Mouse (Mus musculus): ENCODE data around the gene Gsta1. TPM values are rescaled to one million over a fixed set of nuclear protein-coding genes. Genes with fewer than 3 reads are reported as not detected.

Gene Gsta1
- 149 and 298 TPM in 2 replicates for polyA plus RNA-seq (2012; rRNA removed)

DNA sequence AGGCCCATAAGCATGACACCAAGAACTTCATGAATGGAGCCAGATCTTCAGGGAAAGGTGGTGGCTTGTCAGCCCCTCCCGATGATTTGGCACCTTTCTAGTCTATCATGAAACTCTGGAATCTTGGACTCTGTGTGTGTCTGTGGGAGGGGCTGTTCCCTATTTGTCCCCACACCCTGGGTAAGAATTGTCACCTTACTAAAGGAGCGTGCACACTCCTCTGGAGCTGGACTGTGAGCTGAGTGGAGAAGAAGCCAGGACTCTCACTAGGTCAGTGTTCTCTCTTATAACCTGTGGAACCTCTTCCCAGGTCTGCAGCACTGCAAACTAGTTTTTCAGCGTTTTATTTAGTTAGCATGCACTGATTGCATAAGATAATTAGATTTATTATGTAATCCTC, at the start of gene Gsta1:
Gene Gsta1 (plus strand): TSS at position 196 of the 400 bp plus-strand sequence.

DNA sequence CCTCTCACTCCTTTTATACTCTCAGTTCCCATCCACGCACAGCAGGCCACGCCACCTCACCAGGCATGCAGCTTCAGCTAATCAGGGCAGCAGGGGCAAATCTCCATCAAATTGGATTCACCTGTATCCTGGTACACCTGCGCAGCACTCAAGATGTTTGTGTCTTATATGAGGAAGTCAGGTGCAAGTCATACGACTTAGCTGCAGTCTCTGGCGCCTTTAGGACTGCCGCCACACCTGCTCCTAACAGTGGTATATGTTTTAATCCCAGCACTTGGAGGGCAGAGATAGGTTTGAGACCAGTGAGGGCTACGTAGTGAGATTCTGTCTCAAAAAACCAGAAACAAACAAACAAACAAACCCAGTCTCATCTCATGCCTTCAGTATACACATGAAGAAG, 48.0 kb upstream of the Gsta1 start, which contains the start of gene Gsta4:
Gene Gsta4 (plus strand): TSS at position 301 of the 400 bp plus-strand sequence.

DNA sequence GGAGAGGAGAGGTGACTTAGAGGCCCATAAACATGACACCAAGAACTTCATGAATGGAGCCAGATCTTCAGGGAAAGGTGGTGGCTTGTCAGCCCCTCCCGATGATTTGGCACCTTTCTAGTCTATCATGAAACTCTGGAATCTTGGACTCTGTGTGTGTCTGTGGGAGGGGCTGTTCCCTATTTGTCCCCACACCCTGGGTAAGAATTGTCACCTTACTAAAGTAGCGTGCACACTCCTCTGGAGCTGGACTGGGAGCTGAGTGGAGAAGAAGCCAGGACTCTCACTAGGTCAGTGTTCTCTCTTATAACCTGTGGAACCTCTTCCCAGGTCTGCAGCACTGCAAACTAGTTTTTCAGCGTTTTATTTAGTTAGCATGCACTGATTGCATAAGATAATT, 26.5 kb downstream of the Gsta1 start, which contains the start of gene Gm3776:
Gene Gm3776 (plus strand): TSS at position 216 of the 400 bp plus-strand sequence.

DNA sequence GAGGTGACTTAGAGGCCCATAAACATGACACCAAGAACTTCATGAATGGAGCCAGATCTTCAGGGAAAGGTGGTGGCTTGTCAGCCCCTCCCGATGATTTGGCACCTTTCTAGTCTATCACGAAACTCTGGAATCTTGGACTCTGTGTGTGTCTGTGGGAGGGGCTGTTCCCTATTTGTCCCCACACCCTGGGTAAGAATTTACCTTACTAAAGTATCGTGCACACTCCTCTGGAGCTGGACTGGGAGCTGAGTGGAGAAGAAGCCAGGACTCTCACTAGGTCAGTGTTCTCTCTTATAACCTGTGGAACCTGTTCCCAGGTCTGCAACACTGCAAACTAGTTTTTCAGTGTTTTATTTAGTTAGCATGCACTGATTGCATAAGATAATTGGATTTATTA, 59.3 kb downstream of the Gsta1 start, which contains the start of gene Gm10639:
Gene Gm10639 (plus strand): TSS at position 201 of the 400 bp plus-strand sequence.

Other genes starting within 250 kb of the Gsta1 start
- gene Gcm1, start 178.7 kb upstream of the Gsta1 start, polyA plus RNA-seq (2012; rRNA removed), result not detected in 2 replicates
- 59.6 and 73.7 TPM in 2 replicates for gene Fbxo9, start 121.6 kb upstream of the Gsta1 start, polyA plus RNA-seq (2012; rRNA removed)
- 16.3 and 16.4 TPM in 2 replicates for gene Ick, start 121.5 kb upstream of the Gsta1 start, polyA plus RNA-seq (2012; rRNA removed)
- gene Gsta4, start 47.9 kb upstream of the Gsta1 start, polyA plus RNA-seq (2012; rRNA removed), result 181 and 246 TPM in 2 replicates
- 16.8 and 29.2 TPM in 2 replicates for gene Gm3776, start 26.5 kb downstream of the Gsta1 start, polyA plus RNA-seq (2012; rRNA removed)
- gene Gm10639, start 59.3 kb downstream of the Gsta1 start, polyA plus RNA-seq (2012; rRNA removed), result 0.29 TPM in 1 of 2 replicates, not detected in the other
- gene Omt2a, start 84.1 kb downstream of the Gsta1 start, polyA plus RNA-seq (2012; rRNA removed), result not detected in 2 replicates
- gene Omt2b, start 96.9 kb downstream of the Gsta1 start, polyA plus RNA-seq (2012; rRNA removed), result not detected in 2 replicates
- 2.8 and 4.3 TPM in 2 replicates for gene Gsta2, start 125.1 kb downstream of the Gsta1 start, polyA plus RNA-seq (2012; rRNA removed)
- 0.45 TPM in 1 of 2 replicates, not detected in the other for gene Dppa5a, start 137.5 kb downstream of the Gsta1 start, polyA plus RNA-seq (2012; rRNA removed)
- gene Ooep, start 148.1 kb downstream of the Gsta1 start, polyA plus RNA-seq (2012; rRNA removed), result 0.05 TPM in 1 of 2 replicates, not detected in the other
- 0.03 TPM in 1 of 2 replicates, not detected in the other for gene Ddx43, start 165.1 kb downstream of the Gsta1 start, polyA plus RNA-seq (2012; rRNA removed)
- gene Cgas, start 212.6 kb downstream of the Gsta1 start, polyA plus RNA-seq (2012; rRNA removed), result 0.39 and 0.67 TPM in 2 replicates
- 8.1 and 11.3 TPM in 2 replicates for gene Mto1, start 217.6 kb downstream of the Gsta1 start, polyA plus RNA-seq (2012; rRNA removed)
- 0.11 TPM in 1 of 2 replicates, not detected in the other for gene Gm17324, start 218.1 kb downstream of the Gsta1 start, polyA plus RNA-seq (2012; rRNA removed)